Mouse (Mus musculus) heart, postnatal 0 days (tissue): ENCODE measurements around the gene Fam19a5.

Source experiments
- CTCF ChIP-seq: IDR thresholded peaks from 2 replicates; pipeline ENCODE4 v1.5.1; 2016; ENCODE audit warnings: antibody characterized with exemption, control low read depth, low read depth
- EP300 ChIP-seq: IDR thresholded peaks from 2 replicates; pipeline ENCODE4 v1.6.1; 2016; ENCODE audit warnings: antibody characterized with exemption, low read depth

DNA sequence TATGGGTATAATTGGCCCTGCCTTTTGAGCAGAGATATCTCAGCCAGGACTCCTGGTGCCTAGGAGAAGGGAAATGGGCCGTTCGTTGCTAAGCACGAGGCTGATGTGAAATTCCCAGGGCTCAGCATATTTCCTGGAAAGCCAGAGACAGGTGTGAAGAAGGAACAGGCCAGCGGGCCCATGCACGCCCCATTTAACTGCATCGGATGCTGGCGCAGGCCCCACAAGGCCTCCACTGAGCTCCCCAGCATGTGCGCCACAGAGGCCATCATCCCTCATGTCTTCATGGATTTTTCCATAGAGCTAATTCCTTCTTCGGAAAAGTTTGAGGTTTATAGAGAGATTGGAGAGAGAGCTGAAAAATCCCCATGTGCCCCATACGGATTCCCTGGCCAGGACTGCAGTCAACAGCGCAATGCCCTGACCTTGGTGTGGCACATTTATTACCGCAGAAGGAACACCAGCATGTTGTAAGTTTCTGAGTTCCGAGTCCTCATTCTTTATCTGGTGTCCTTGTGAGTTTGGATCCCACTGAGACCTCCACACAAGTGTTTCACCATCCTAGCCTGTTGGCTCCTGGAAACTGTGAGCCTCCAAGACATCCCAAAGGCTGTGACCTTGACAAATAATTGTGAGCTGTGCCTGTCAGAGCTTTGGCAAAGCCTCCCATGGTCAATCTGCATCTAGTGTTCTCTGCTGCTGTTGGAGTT is 122.1 kb downstream of the Fam19a5 start:
- TF ChIP-seq EP300: no peak
- TF ChIP-seq CTCF: no peak
